ENCODE assay signal across 8 mouse cellular contexts in genomic region chr11:120648001-120648476, GRCm38 (mm10). TPM values are rescaled to one million over a fixed set of nuclear protein-coding genes. Genes with fewer than 3 reads are reported as not detected.
DNase-seq lines count a peak whose midpoint lies in the region; ATAC-seq and TF ChIP-seq lines count a peak whose summit lies in the region.

Myadml2 (minus strand) TSS chr11:120648158.

- peaks cover 14% of the 10 kb centered on the region for H3K4me1 ChIP-seq in hindbrain, embryonic 13.5 days (replicated peaks)
- H3K4me1 ChIP-seq in lung, postnatal 0 days (ENCODE audit: insufficient read depth, low read depth, low read length): 0 out of 2 replicates have a peak, but pooled peaks cover 3% of the 10 kb centered on the region
- H3K4me1 ChIP-seq in testis, adult 2 months (ENCODE audit: control insufficient read depth, insufficient read depth, low read length): peaks cover 14% of the 10 kb centered on the region

- peak within 1 kb of the TSS; percentile 99 for H3K27ac ChIP-seq in gastrocnemius, adult 2 months
- no peak within 1 kb of the TSS for H3K27ac ChIP-seq in hindbrain, embryonic 13.5 days
- no peak within 1 kb of the TSS for H3K27ac ChIP-seq in lung, postnatal 0 days (ENCODE audit: low read length)
- H3K27ac ChIP-seq in testis, adult 2 months (ENCODE audit: control insufficient read depth, insufficient read depth, low read depth, low read length): no peak within 1 kb of the TSS

- peak within 1 kb of the TSS; percentile 76 for H3K4me3 ChIP-seq in gastrocnemius, adult 2 months
- H3K4me3 ChIP-seq in hindbrain, embryonic 13.5 days: peak within 1 kb of the TSS; percentile 21
- peak within 1 kb of the TSS; percentile 19; the same call in 1 of the 2 replicates for H3K4me3 ChIP-seq in lung, postnatal 0 days (ENCODE audit: low read depth, low read length)
- peak within 1 kb of the TSS; percentile 46 for H3K4me3 ChIP-seq in testis, adult 2 months (ENCODE audit: control insufficient read depth, low read depth, low read length)

- H3K9ac ChIP-seq in hindbrain, embryonic 13.5 days: peak within 1 kb of the TSS; percentile 65
- no peak within 1 kb of the TSS for H3K9ac ChIP-seq in lung, postnatal 0 days (replicated peaks; ENCODE audit: low read depth)

- no peak for TF ChIP-seq POLR2A in testis, adult 2 months (IDR thresholded peaks at IDR 0.05; ENCODE audit: control insufficient read depth, low read depth, low read length)

- intact Hi-C loops in gastrocnemius, adult 2 months (cut with DNase I): no loop called here

- peak; percentile 50 to 57 for DNase-seq in right cerebral cortex, adult 2 months (ENCODE audit: low spot score in 2 of 2)
- no peak for DNase-seq in right cerebral cortex, postnatal 14 days
- peak; percentile 70 for DNase-seq in cerebellum, adult 9-10 months
- DNase-seq in gastrocnemius, adult 2 months: peak; percentile 84
- DNase-seq in lung, postnatal 0 days (ENCODE audit: low spot score): peak; percentile 45
- DNase-seq in ovary, adult 18-20 months (ENCODE audit: low spot score): no peak

- H3K4me2 ChIP-seq in hindbrain, embryonic 13.5 days: peak within 1 kb of the TSS; percentile 49
- peak within 1 kb of the TSS; percentile 52 for H3K4me2 ChIP-seq in lung, postnatal 0 days (replicated peaks; ENCODE audit: low read depth, low read length)

- 5% methylated on average over 13 of the region's 13 CpGs for WGBS in hindbrain, embryonic 13.5 days
- WGBS in lung, postnatal 0 days: 7% methylated on average over 13 of the region's 13 CpGs

- no peak for TF ChIP-seq EP300 in lung, postnatal 0 days (IDR thresholded peaks at IDR 0.05)

- H3K36me3 ChIP-seq in hindbrain, embryonic 13.5 days: no peaks in the 10 kb centered on the region
- H3K36me3 ChIP-seq in lung, postnatal 0 days (ENCODE audit: insufficient read depth, low read length): no peaks in the 10 kb centered on the region
- no peaks in the 10 kb centered on the region for H3K36me3 ChIP-seq in testis, adult 2 months (ENCODE audit: control insufficient read depth, insufficient read depth, low read length)

- 0 out of 2 replicates have a peak, but pooled peaks have one; percentile 10 for TF ChIP-seq CTCF in gastrocnemius, adult 2 months (IDR thresholded peaks at IDR 0.05)
- TF ChIP-seq CTCF in lung, postnatal 0 days (IDR thresholded peaks at IDR 0.05): no peak
- no peak for TF ChIP-seq CTCF in testis, adult 2 months (IDR thresholded peaks at IDR 0.05; ENCODE audit: control insufficient read depth, insufficient read depth, insufficient replicate concordance, low read depth, low read length)

- no peaks in the 10 kb centered on the region for H3K9me3 ChIP-seq in hindbrain, embryonic 13.5 days
- H3K9me3 ChIP-seq in lung, postnatal 0 days (ENCODE audit: low read length): no peaks in the 10 kb centered on the region

- peaks cover 19% of the 10 kb centered on the region; the same call in 1 of the 2 replicates for H3K27me3 ChIP-seq in hindbrain, embryonic 13.5 days
- H3K27me3 ChIP-seq in lung, postnatal 0 days (replicated peaks; ENCODE audit: insufficient read depth, low read length): 0 out of 2 replicates have a peak, but pooled peaks cover 6% of the 10 kb centered on the region
- 0 out of 2 replicates have a peak, but pooled peaks cover 2% of the 10 kb centered on the region for H3K27me3 ChIP-seq in testis, adult 2 months (ENCODE audit: control insufficient read depth, insufficient read depth, low read length)

- no peak for ATAC-seq in hindbrain, embryonic 13.5 days (ENCODE audit: low FRiP score)
- no peak for ATAC-seq in lung, postnatal 0 days

RNA-seq across cellular contexts. Expression of gene Myadml2, which starts in this region (rescaled TPM):
- 100 to 1,000 TPM; 109 to 157 TPM for total RNA-seq in gastrocnemius, adult 2 months (2021)
- polyA plus RNA-seq in hindbrain, embryonic 13.5 days (2015; fragmentation: Nextera tagmentation; extraction: Ambion mirVana): 0.36 and 0.77 TPM in 2 replicates
- 0.46 TPM in 1 of 2 replicates, not detected in the other for polyA plus RNA-seq in lung, postnatal 0 days (2015; fragmentation: Nextera tagmentation; extraction: Ambion mirVana)
- 0.61 TPM in 1 of 2 replicates, not detected in the other for polyA plus RNA-seq in testis, adult 2 months (2012; rRNA removed)

Comparison
In these comparisons a context has a peak if more than half of its experiments do, and no peak if none do; other contexts are left out.
1. DNase-seq: peak in right cerebral cortex, adult 2 months (2 of 2), cerebellum, adult 9-10 months (single experiment) and gastrocnemius, adult 2 months (single experiment); none in right cerebral cortex, postnatal 14 days (single experiment) and ovary, adult 18-20 months (single experiment).
2. Peak in DNase-seq, H3K4me3 ChIP-seq and H3K4me2 ChIP-seq in lung, postnatal 0 days; RNA of the gene not detected or under 1 TPM.
3. H3K4me3 ChIP-seq: peak in every context shown above with its lines; median percentile 76 in gastrocnemius, adult 2 months; 46 in testis, adult 2 months; 21 in hindbrain, embryonic 13.5 days; 19 in lung, postnatal 0 days.